Mouse (Mus musculus) embryonic stem cell, embryonic (primary cell): ENCODE measurements around the gene Acsf3.

Source experiments
- CTCF ChIA-PET, 4 experiments: fragments of 300-600 bp in 2 of 4; fragments of 350-600 bp in 2 of 4; sonication (Branson Sonifier 250); formaldehyde crosslinking; loops; one replicate each; lab custom pipeline; 2022; ENCODE audit warnings: inconsistent platforms in 2 of 4; lab: Charles Lee
- POLR2A ChIA-PET, 4 experiments: fragments of 300-600 bp in 2 of 4; fragments of 350-600 bp in 2 of 4; sonication (Branson Sonifier 250); formaldehyde crosslinking; loops; one replicate each; lab custom pipeline; 2022; ENCODE audit warnings: antibody characterized with exemption in 4 of 4, inconsistent platforms in 1 of 4; lab: Charles Lee

The Acsf3 gene

GRCm38 (mm10) chr8:122749333-122749958 is 25.8 kb upstream of the Acsf3 start:
- POLR2A ChIA-PET, result interaction anchor here in 1 of 4 experiments (1.0 to 1.3 kb wide), 2 partner anchors 9 to 11 kb away, joined by 3 to 4 read pairs; no protein-coding TSS in a partner anchor
- CTCF ChIA-PET, result no interaction called here

GRCm38 (mm10) chr8:122751342-122751741 is 23.9 kb upstream of the Acsf3 start:
- ChIA-PET POLR2A (no interaction called here), CTCF (no interaction called here)

DNA sequence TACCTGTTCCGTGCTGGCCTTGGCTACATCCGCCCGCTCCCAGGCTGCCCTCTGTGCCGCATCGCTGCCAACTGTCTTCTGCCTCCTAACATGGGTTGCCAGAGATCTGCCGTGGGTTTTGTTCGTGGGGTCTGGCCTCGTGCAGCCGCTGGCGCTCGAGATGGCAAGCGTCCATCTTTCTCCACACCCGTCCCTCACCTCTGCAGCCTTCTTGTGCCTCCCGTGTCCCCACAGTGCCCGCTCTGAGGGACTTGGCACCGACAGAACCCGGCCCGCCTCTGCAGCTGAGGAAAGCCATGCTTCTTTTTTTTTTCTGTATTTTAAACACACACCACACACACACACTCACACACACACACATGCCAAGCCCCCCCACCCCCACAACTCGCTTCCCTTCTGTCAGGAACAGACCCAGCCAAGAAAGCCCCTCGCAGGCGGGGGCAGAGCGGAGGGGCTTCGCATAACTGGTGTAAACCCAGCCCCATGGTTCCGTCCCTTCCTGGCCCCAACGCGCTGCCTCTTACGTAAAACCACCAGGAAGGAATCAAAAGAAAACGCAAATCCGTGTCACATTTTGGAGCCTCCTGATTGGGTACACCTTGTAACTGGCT is 23.1 kb upstream of the Acsf3 start:
- CTCF ChIA-PET, result no interaction called here
- POLR2A ChIA-PET, result no interaction called here

GRCm38 (mm10) chr8:122758597-122758996 is 16.7 kb upstream of the Acsf3 start:
- CTCF ChIA-PET, result no interaction called here
- POLR2A ChIA-PET, result interaction anchor here in 1 of 4 experiments (0.7 kb wide), 1 partner anchor 1562 kb away, joined by 3 read pairs; no protein-coding TSS in a partner anchor

- CTCF ChIA-PET, result interaction anchor here in 1 of 4 experiments (0.7 kb wide), 1 partner anchor 53 kb away, joined by 3 read pairs; no protein-coding TSS in a partner anchor
- POLR2A ChIA-PET, result interaction anchor here in 1 of 4 experiments (0.6 kb wide), 1 partner anchor 36 kb away, joined by 3 read pairs; no protein-coding TSS in a partner anchor
These were observed 15.2 kb upstream of the Acsf3 start for GRCm38 (mm10) chr8:122760116-122760515.

DNA sequence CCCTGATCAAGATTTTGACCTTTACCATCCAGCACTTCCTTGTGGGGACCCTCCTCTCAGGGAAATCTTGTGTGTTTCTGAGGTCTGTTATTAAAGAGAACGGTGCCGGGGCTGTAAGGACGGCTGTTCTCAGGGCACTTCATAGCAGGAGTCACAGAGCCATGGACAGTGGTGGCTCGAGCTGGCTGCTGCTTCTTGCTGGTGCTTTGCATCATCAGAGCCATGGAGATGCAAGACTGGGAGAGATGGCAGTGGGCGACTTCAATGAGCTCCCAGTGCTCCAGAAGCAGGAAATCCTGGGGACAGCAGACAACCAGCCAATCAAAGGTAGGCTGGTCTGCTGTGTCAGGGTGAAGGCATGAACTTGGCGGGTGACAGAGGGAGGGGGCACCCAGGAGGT is 14.2 kb upstream of the Acsf3 start:
- ChIA-PET CTCF (no interaction called here), POLR2A (interaction anchor here in 1 of 4 experiments (1.0 kb wide), 1 partner anchor 15 kb away, joined by 3 read pairs; no protein-coding TSS in a partner anchor)

- POLR2A ChIA-PET, result interaction anchor here in 1 of 4 experiments (0.6 kb wide), 1 partner anchor 144 kb away, joined by 3 read pairs; no protein-coding TSS in a partner anchor
- CTCF ChIA-PET, result interaction anchor here in 1 of 4 experiments (0.6 kb wide), 1 partner anchor 35 kb away, joined by 3 read pairs; no protein-coding TSS in a partner anchor
These were observed 12.5 kb upstream of the Acsf3 start for GRCm38 (mm10) chr8:122762731-122763266.

DNA sequence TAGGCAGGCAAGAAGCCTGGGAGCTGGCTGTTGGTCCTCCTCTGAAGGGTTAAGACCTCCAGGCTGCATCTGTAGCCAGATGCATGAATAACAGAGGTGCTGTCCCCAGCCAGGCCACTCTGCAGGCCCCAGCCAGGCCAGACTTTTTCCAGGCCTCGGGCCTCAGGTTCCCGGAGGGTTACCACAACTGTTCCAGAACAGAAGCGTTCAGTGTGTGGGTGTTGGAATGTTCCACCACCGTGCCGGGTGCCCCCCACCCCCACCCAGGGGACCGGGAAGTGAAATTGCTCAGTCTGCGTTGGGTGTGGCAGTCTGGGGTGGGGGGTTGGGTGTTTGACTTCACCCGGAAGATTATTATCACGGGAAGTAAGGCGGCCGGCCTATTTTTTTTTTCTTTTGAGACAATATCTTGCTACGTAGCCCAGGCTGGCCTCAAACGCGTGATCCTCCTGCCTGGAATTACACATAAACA is 12.0 kb upstream of the Acsf3 start:
- CTCF ChIA-PET, result no interaction called here
- POLR2A ChIA-PET, result no interaction called here

DNA sequence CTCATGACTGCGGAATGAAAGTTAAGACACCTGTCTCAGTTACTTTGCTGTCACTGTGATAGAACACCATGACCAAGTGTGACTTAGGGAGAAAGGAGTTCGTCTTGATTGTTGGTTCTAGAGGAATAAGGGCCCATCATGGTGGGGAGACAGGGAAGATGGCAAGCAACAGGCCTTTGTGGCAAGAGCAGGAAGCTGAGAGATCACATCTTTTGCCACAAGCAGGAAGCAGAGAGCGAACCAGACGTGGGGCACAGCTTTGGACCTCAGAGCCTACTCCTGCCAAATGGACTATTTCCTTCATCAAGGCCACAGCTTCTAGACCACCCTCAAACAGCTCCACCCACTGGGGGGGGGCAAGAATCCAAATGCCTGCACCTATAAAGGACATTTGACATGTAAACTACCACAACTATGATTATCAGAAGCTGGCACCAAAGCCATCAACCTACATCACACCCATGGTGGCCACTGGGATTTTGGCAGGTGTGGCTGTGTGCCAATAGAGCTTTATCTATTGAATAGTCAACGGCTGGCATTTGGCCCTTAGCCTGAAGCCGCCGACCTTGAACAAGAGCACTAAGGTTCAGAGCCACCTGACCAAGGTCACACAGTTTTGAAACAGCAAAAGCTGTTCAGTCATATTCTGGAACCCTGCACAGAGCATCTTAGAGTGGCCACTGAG is 10.4 kb upstream of the Acsf3 start:
- CTCF ChIA-PET, result no interaction called here
- POLR2A ChIA-PET, result no interaction called here

DNA sequence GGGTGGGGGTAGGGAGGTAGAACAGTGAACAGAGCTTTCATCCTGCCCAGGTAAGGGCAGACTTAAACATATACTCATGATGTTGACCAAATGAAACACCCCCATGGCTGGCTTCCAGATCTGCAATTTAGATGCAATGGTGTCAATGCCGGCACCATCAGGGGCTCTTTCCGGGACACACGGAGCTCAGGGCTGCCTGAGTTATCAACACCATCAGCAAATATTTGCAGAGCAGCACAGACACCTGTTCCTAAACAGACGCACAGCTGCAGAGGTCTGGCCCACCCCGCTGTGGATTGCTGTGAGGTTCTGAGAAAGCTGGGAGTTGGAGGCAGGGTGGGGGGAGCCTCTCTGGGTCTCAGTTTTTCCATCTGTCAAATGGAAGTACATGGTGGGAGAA is 9.1 kb upstream of the Acsf3 start:
- POLR2A ChIA-PET, result interaction anchor here in 1 of 4 experiments (0.5 kb wide), 1 partner anchor 936 kb away, joined by 3 read pairs; no protein-coding TSS in a partner anchor
- CTCF ChIA-PET, result no interaction called here

GRCm38 (mm10) chr8:122766647-122767200 is 8.6 kb upstream of the Acsf3 start:
- ChIA-PET CTCF (no interaction called here), POLR2A (interaction anchor here in 2 of 4 experiments (0.5 to 0.9 kb wide), 2 partner anchors 9 to 937 kb away, joined by 3 read pairs; no protein-coding TSS in a partner anchor)

GRCm38 (mm10) chr8:122767229-122767628 is 8.1 kb upstream of the Acsf3 start:
- ChIA-PET POLR2A (interaction anchor here in 1 of 4 experiments (0.9 kb wide), 1 partner anchor 9 kb away, joined by 3 read pairs; no protein-coding TSS in a partner anchor), CTCF (no interaction called here)

- ChIA-PET POLR2A (interaction anchor here in 1 of 4 experiments (0.6 kb wide), 1 partner anchor 10 kb away, joined by 3 read pairs; no protein-coding TSS in a partner anchor), CTCF (interaction anchor here in 1 of 4 experiments (0.6 kb wide), 1 partner anchor 189 kb away, joined by 4 read pairs; no protein-coding TSS in a partner anchor)
These were observed 5.8 kb upstream of the Acsf3 start for GRCm38 (mm10) chr8:122769251-122770058.

- POLR2A ChIA-PET, result no interaction called here
- CTCF ChIA-PET, result interaction anchor here in 1 of 4 experiments (0.6 kb wide), 1 partner anchor 536 kb away, joined by 3 read pairs; no protein-coding TSS in a partner anchor
These were observed 2.7 kb upstream of the Acsf3 start for GRCm38 (mm10) chr8:122772431-122773060.

- POLR2A ChIA-PET, result interaction anchor here in 1 of 4 experiments (1.6 kb wide), 1 partner anchor 35 kb away, joined by 3 read pairs; no protein-coding TSS in a partner anchor
- CTCF ChIA-PET, result no interaction called here
These were observed 2.4 kb downstream of the Acsf3 start for GRCm38 (mm10) chr8:122777701-122778100.

GRCm38 (mm10) chr8:122778703-122779239 is 3.5 kb downstream of the Acsf3 start:
- CTCF ChIA-PET, result no interaction called here
- POLR2A ChIA-PET, result interaction anchor here in 1 of 4 experiments (1.6 kb wide), 1 partner anchor 34 kb away, joined by 3 read pairs; no protein-coding TSS in a partner anchor

DNA sequence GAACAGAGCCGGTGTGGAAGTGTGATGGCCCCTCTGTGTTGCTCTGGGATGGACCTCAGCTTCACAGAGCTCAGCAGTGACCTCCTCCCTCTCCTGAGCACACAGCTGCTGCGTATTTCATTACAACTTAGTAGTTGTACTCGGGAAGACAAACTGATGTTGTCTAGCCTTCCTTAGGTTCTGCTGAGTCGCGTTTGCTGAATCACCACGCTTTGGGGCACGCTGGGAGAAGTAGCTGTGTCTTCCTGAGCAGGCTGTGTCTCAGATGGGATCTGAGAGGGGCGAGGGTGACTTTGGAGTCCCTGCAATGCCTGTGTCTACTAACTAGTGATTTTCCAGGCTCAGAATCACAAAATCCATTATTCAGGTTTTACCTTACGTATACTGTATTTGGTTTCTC is 4.0 kb downstream of the Acsf3 start:
- ChIA-PET POLR2A (no interaction called here), CTCF (no interaction called here)
